Mouse (Mus musculus) bone marrow, adult 2 months (tissue): ENCODE results near the gene Hpse2. TPM values are rescaled to one million over a fixed set of nuclear protein-coding genes. Genes with fewer than 3 reads are reported as not detected.

ENCODE experiments used
- H3K27ac ChIP-seq: fragments of 200-500 bp; 2 replicates; pipeline ENCODE4 v1.5.1; 2012; ENCODE audit warnings: low read depth, mild to moderate bottlenecking, control low read depth, inconsistent platforms, low read length; ENCODE audit not compliant: control insufficient read depth, poor library complexity, insufficient read depth
- H3K4me1 ChIP-seq: fragments of 200-500 bp; 2 replicates; pipeline ENCODE4 v1.6.1; 2011; ENCODE audit warnings: low read length; ENCODE audit not compliant: control insufficient read depth, insufficient read depth
- H3K4me3 ChIP-seq: fragments of 200-500 bp; replicated peaks from 2 replicates; pipeline ENCODE3; 2011; ENCODE audit warnings: mild to moderate bottlenecking, low read depth, low read length, control low read depth; ENCODE audit not compliant: control insufficient read depth
- CTCF ChIP-seq: fragments of 200-500 bp; IDR thresholded peaks from 2 replicates; pipeline ENCODE4 v1.5.1; 2011; ENCODE audit warnings: low read length, control low read depth; ENCODE audit not compliant: control insufficient read depth, insufficient read depth
- POLR2A ChIP-seq: fragments of 200-500 bp; IDR thresholded peaks from 2 replicates; pipeline ENCODE4 v1.6.1; 2011; ENCODE audit warnings: low read depth, mild to moderate bottlenecking, control low read depth, low read length, borderline replicate concordance; ENCODE audit not compliant: control insufficient read depth
- WGBS: fragments of 180-500 bp; shearing (Covaris S2); methylation state at CpG from one replicate; pipeline ENCODE4 v1.1.7; 2018; 5-methylcytosine and 5-hydroxymethylcytosine counted together
- polyA plus RNA-seq: library from polyadenylated mRNA; stranded (reverse); fragments of >200 nt; gene quantifications from 2 replicates; pipeline ENCODE4 v1.2.4, GENCODE M21; 2011; ENCODE audit warnings: low replicate concordance; ENCODE audit not compliant: missing spikeins, insufficient read depth, insufficient read length

Hpse2 gene
- polyA plus RNA-seq, 1 experiment, result not detected

- 8% methylated on average over 4 of the region's 4 CpGs for whole genome bisulfite sequencing
- Histone ChIP-seq H3K27ac (no peak overlapping the region), H3K4me1 (peaks cover 1% of the 10 kb centered on the region; the same call in 1 of the 2 replicates), H3K4me3 (no peak overlapping the region)
- TF ChIP-seq POLR2A (no peak), CTCF (peak; percentile 56)
Observed at GRCm38 (mm10) chr19:42744162-42744586, 644.0 kb downstream of the Hpse2 start.

DNA sequence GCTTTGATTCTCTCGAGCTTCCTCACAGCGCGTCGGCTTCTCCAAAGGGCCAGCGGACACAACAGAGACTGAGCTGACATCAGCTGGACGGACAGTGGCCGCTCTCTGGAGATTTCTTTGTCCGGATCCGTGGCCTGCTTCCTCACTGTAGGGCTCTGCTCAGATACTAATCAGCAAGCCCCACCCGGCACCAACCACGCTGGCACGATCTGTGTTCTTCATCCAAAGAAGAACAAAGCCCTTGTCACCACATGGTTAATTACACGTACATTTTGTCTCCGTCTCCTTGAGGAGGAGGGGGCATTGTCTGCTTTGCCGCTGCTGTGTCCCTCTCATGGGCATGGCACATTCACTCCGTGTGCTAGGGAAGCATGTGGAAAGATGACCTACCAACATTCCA, 644.9 kb downstream of the Hpse2 start:
- Histone ChIP-seq H3K4me3 (no peak overlapping the region), H3K27ac (no peak overlapping the region), H3K4me1 (peaks cover 1% of the 10 kb centered on the region; the same call in 1 of the 2 replicates)
- WGBS, result 72% methylated on average over 16 of the region's 16 CpGs
- TF ChIP-seq POLR2A (no peak), CTCF (no peak)

DNA sequence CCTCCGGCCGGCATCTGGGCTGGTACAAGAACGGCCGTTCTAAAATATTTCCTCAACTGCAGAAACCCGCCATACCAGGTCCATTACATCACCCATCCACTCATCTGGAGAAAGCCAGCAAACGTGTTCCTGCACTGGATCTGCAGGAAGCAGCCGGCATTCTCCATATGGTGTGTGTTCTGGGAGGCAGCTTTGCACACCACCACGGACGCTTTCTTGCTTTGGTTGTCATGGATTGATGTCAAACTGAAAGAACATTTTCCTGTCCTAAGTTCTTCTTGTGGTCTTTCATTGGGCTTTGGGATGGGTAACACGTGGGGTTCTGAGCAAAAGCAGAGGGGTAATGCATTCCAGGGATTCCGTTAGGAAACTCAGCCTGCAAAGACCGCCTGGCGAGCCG, 646.3 kb downstream of the Hpse2 start:
- TF ChIP-seq POLR2A (no peak), CTCF (no peak)
- Histone ChIP-seq H3K4me1 (peaks cover 1% of the 10 kb centered on the region; the same call in 1 of the 2 replicates), H3K27ac (no peak overlapping the region), H3K4me3 (no peak overlapping the region)
- 85% methylated on average over 14 of the region's 14 CpGs for WGBS

- Histone ChIP-seq H3K4me3 (no peak overlapping the region), H3K4me1 (peaks cover 1% of the 10 kb centered on the region), H3K27ac (no peak overlapping the region)
- 75% methylated on average over 8 of the region's 8 CpGs for WGBS
- no peak for TF ChIP-seq CTCF
- no peak for TF ChIP-seq POLR2A
Observed at GRCm38 (mm10) chr19:42740163-42740899, 647.8 kb downstream of the Hpse2 start.

DNA sequence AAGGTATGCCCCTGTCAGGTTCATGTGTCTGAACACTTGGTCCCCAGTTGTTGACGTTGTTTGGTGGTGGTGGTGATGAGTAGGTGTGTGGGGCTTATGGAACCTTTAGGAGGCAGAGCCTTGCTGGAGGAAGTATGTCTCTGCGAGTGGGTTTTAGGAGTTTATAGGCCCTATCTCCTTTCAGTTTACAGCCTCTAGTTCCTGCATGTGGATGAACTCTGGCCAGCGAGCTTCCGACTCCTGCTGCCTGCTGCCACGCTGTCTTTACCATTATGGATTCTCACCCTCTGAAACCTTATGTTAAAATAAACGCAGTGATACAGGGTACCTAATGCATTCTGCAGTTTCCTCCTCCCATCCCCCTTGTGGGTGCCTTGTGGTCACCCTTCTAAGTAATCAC, 648.4 kb downstream of the Hpse2 start:
- Histone ChIP-seq H3K27ac (no peak overlapping the region), H3K4me3 (no peak overlapping the region), H3K4me1 (peaks cover 1% of the 10 kb centered on the region)
- WGBS, result 68% methylated on average over 6 of the region's 6 CpGs
- TF ChIP-seq POLR2A (no peak), CTCF (no peak)

DNA sequence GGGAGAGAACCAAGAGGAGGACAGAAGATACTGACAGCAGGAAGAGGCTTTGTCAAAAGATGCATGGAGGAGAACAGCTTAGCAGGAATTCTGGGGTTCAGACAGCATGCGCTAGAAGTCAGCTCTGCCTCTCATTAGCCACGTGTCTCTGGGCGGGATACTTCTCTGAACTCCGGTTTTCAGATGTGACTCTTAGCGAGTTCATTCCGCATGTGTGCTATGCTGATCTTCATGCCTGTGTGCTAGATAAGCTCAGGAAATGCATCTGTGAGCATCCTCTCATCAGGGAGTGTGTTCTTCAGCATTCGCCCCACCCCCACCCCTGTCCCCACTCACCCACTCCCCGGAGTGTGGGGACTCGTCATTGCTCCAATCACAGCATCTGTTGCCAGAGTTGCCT, 650.4 kb downstream of the Hpse2 start:
- Histone ChIP-seq H3K4me1 (no peaks in the 10 kb centered on the region; the same call in 1 of the 2 replicates), H3K4me3 (no peak overlapping the region), H3K27ac (no peak overlapping the region)
- TF ChIP-seq CTCF, result no peak
- TF ChIP-seq POLR2A, result no peak
- WGBS, result 80% methylated on average over 9 of the region's 9 CpGs

Other genes starting within 250 kb of the Hpse2 start
- 1.4 and 3.6 TPM in 2 replicates for gene Cnnm1, start 52.1 kb upstream of the Hpse2 start, polyA plus RNA-seq
- 10.0 and 20.5 TPM in 2 replicates for gene Got1, start 136.2 kb upstream of the Hpse2 start, polyA plus RNA-seq
- not detected in 2 replicates for gene Nkx2-3, start 224.0 kb upstream of the Hpse2 start, polyA plus RNA-seq